In the genomic region with DNA sequence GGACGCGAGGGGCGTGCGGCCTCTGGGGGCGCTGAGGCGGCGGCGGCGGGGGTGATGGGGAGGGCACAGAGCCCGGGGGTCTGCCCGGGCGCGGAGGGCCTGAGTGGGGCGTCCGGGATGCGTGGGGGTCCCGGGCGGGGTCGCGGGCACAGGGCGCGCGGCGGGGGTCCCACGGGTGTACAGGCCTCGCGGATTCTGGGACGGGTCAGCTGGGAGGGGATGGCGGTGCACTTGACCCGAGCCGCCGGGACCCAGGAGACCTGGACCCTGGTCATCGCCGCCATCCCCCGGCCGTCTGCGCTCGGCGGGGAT, we compare ENCODE assay signal across 8 mouse cellular contexts. TPM values are rescaled to one million over a fixed set of nuclear protein-coding genes. Genes with fewer than 3 reads are reported as not detected.
DNase-seq lines count a peak whose midpoint lies in the region; ATAC-seq and TF ChIP-seq lines count a peak whose summit lies in the region.

No protein-coding gene starts in this region.

- H3K27me3 ChIP-seq in cerebellum, adult 2 months (ENCODE audit: control insufficient read depth, insufficient read depth, low read length): no peaks in the 10 kb centered on the region
- no peaks in the 10 kb centered on the region for H3K27me3 ChIP-seq in megakaryocyte, embryonic 14.5 days (replicated peaks)
- H3K27me3 ChIP-seq in stomach, embryonic 16.5 days (ENCODE audit: control insufficient read depth, insufficient read depth, low read length): no peaks in the 10 kb centered on the region

- TF ChIP-seq CTCF in cerebellum, adult 2 months (IDR thresholded peaks at IDR 0.05; ENCODE audit: borderline replicate concordance, insufficient read depth, low read depth, low read length): no peak

- no peak for ATAC-seq in megakaryocyte, adult 5-6 weeks (ENCODE audit: poor library complexity, severe bottlenecking)
- ATAC-seq in stomach, embryonic 16.5 days (ENCODE audit: insufficient read depth, low FRiP score): no peak

- H3K36me3 ChIP-seq in megakaryocyte, embryonic 14.5 days (replicated peaks; ENCODE audit: low read length): peaks cover 20% of the 10 kb centered on the region
- H3K36me3 ChIP-seq in stomach, embryonic 16.5 days (ENCODE audit: control insufficient read depth, insufficient read depth, low read length): no peaks in the 10 kb centered on the region

- H3K4me1 ChIP-seq in cerebellum, adult 2 months (ENCODE audit: control insufficient read depth, insufficient read depth, low read length): no peaks in the 10 kb centered on the region
- H3K4me1 ChIP-seq in megakaryocyte, embryonic 14.5 days: peaks cover 56% of the 10 kb centered on the region
- H3K4me1 ChIP-seq in stomach, embryonic 16.5 days (ENCODE audit: control insufficient read depth, insufficient read depth, low read length): peaks cover 15% of the 10 kb centered on the region

- peak overlapping the region; percentile 79 for H3K27ac ChIP-seq in cerebellum, adult 2 months (ENCODE audit: insufficient read depth, low read length)
- peak overlapping the region; percentile 100 for H3K27ac ChIP-seq in stomach, embryonic 16.5 days (ENCODE audit: low read length)

- DNase-seq in cerebellum, adult 2 months: no peak
- no peak for DNase-seq in cerebellum, postnatal 10 days
- peak; percentile 29 for DNase-seq in liver
- no peak for DNase-seq in cerebellum, adult 18-20 months
- DNase-seq in cerebellum, adult 9-11 months: no peak

- H3K9me3 ChIP-seq in megakaryocyte, embryonic 14.5 days: no peaks in the 10 kb centered on the region
- no peaks in the 10 kb centered on the region for H3K9me3 ChIP-seq in stomach, embryonic 16.5 days (replicated peaks; ENCODE audit: control insufficient read depth, low read length)

- WGBS in cerebellum, adult 2 months: 1% methylated on average over 28 of the region's 39 CpGs
- WGBS in stomach, embryonic 16.5 days: under 1% methylated on average over 35 of the region's 39 CpGs

- H3K4me2 ChIP-seq in stomach, embryonic 16.5 days (ENCODE audit: low read depth, low read length): peak overlapping the region; percentile 58

- peak overlapping the region; percentile 80 for H3K4me3 ChIP-seq in cerebellum, adult 2 months (replicated peaks; ENCODE audit: insufficient read depth, low read depth, low read length)
- peak overlapping the region; percentile 93 for H3K4me3 ChIP-seq in megakaryocyte, embryonic 14.5 days (replicated peaks)
- H3K4me3 ChIP-seq in stomach, embryonic 16.5 days (replicated peaks; ENCODE audit: low read length): peak overlapping the region; percentile 95

- H3K9ac ChIP-seq in stomach, embryonic 16.5 days (ENCODE audit: low read length): peak overlapping the region; percentile 93

- no peak for TF ChIP-seq POLR2A in cerebellum, adult 2 months (IDR thresholded peaks at IDR 0.05; ENCODE audit: borderline replicate concordance, insufficient read depth, low read length)

RNA-seq across cellular contexts. Expression of a gene that starts 0.3 kb away (rescaled TPM):
- 14.0 and 14.5 TPM in 2 replicates for polyA plus RNA-seq in cerebellum, adult 2 months (2012; rRNA removed)
- polyA plus RNA-seq in megakaryocyte, embryonic 14.5 days (2012; ENCODE audit: insufficient read depth, low replicate concordance): 1.2 TPM in 1 of 2 replicates, not detected in the other
- 20.4 and 21.8 TPM in 2 replicates for total RNA-seq in megakaryocyte, adult 5-6 weeks (2015)
- total RNA-seq in megakaryocyte, adult 5-6 weeks (2017): 31.6 and 32.5 TPM in 2 replicates
- polyA plus RNA-seq in stomach, embryonic 16.5 days (2015; fragmentation: Nextera tagmentation; extraction: Ambion mirVana): 20.8 and 21.3 TPM in 2 replicates

RNA-seq across cellular contexts. Expression of a gene that starts 54.6 kb away (rescaled TPM):
- polyA plus RNA-seq in cerebellum, adult 2 months (2012; rRNA removed): 312 and 337 TPM in 2 replicates
- not detected in 2 replicates for polyA plus RNA-seq in megakaryocyte, embryonic 14.5 days (2012; ENCODE audit: insufficient read depth, low replicate concordance)
- total RNA-seq in megakaryocyte, adult 5-6 weeks (2015): not detected in 2 replicates
- total RNA-seq in megakaryocyte, adult 5-6 weeks (2017): not detected in 2 replicates
- 3.3 and 4.2 TPM in 2 replicates for polyA plus RNA-seq in stomach, embryonic 16.5 days (2015; fragmentation: Nextera tagmentation; extraction: Ambion mirVana)

Comparison
In these comparisons a context has a peak if more than half of its experiments do, and no peak if none do; other contexts are left out.
1. RNA of a gene that starts 54.6 kb away (polyA plus RNA-seq): 312 to 337 TPM in cerebellum, adult 2 months; 3.3 to 4.2 TPM in stomach, embryonic 16.5 days and not detected in megakaryocyte, embryonic 14.5 days; every median in the first group is over 10 times any median in the second.
2. Peak in every context shown above with its lines, with median percentiles within 50 percentile points of each other: H3K4me3 ChIP-seq.